Mouse (Mus musculus) MEL (cell line): ENCODE measurements around the gene Trim65. TPM values are rescaled to one million over a fixed set of nuclear protein-coding genes. Genes with fewer than 3 reads are reported as not detected.

Experiments
- DNase-seq: peaks from one replicate; pipeline ENCODE4 v3.0.0; 2011; ENCODE audit warnings: low read depth, low spot score
- H3K27ac ChIP-seq: 2 replicates; pipeline ENCODE4 v1.5.1; 2012; ENCODE audit warnings: low read depth, mild to moderate bottlenecking, control low read depth, low read length, moderate library complexity; ENCODE audit not compliant: control insufficient read depth
- H3K27me3 ChIP-seq, 2 experiments: fragments of 150-350 bp in 1 of 2; sonication (generic) in 1 of 2; 2 replicates each; pipeline ENCODE4 v1.6.1; 2012; ENCODE audit warnings: low read length in 2 of 2, mild to moderate bottlenecking in 2 of 2, improper control_type of control experiment in 1 of 2, moderate library complexity in 1 of 2; ENCODE audit not compliant: insufficient read depth in 2 of 2, control insufficient read depth in 1 of 2
- H3K36me3 ChIP-seq, 2 experiments: 2 replicates each; pipeline ENCODE4 v1.6.1; 2012 to 2014; ENCODE audit warnings: low read length in 2 of 2, improper control_type of control experiment in 1 of 2, inconsistent platforms in 1 of 2, mild to moderate bottlenecking in 1 of 2; ENCODE audit not compliant: insufficient read depth in 2 of 2, control insufficient read depth in 1 of 2
- H3K4me1 ChIP-seq, 2 experiments: fragments of 150-350 bp in 1 of 2; sonication (generic) in 1 of 2; 2 replicates each; pipeline ENCODE4 v1.6.1; 2012; ENCODE audit warnings: low read length in 2 of 2, improper control_type of control experiment in 1 of 2, mild to moderate bottlenecking in 1 of 2; ENCODE audit not compliant: insufficient read depth in 2 of 2, control insufficient read depth in 1 of 2
- H3K4me3 ChIP-seq, 2 experiments: fragments of 150-350 bp in 1 of 2; sonication (generic) in 1 of 2; 2 replicates each; pipeline ENCODE4 v1.5.1; 2012; ENCODE audit warnings: low read depth in 2 of 2, low read length in 2 of 2, mild to moderate bottlenecking in 2 of 2, moderate library complexity in 2 of 2, control low read depth in 1 of 2, improper control_type of control experiment in 1 of 2; ENCODE audit not compliant: control insufficient read depth in 1 of 2, insufficient read depth in 1 of 2
- H3K79me2 ChIP-seq: 2 replicates; pipeline ENCODE4 v1.6.1; 2012; ENCODE audit warnings: mild to moderate bottlenecking, low read length, moderate library complexity; ENCODE audit not compliant: control insufficient read depth, poor library complexity, insufficient read depth
- H3K9ac ChIP-seq: 2 replicates; pipeline ENCODE4 v1.6.1; 2012; ENCODE audit warnings: low read depth, mild to moderate bottlenecking, control low read depth, low read length, moderate library complexity; ENCODE audit not compliant: control insufficient read depth, poor library complexity, severe bottlenecking
- H3K9me3 ChIP-seq: fragments of 150-350 bp; sonication (generic); replicated peaks from 2 replicates; pipeline ENCODE4 v1.6.1; 2012; ENCODE audit warnings: mild to moderate bottlenecking, low read length, improper control_type of control experiment, moderate library complexity; ENCODE audit not compliant: insufficient read depth
- CHD1 ChIP-seq: IDR thresholded peaks from 2 replicates; pipeline ENCODE4 v1.6.1; 2012; ENCODE audit warnings: low read depth, mild to moderate bottlenecking, inconsistent platforms, low read length, improper control_type of control experiment
- E2F4 ChIP-seq: IDR thresholded peaks from 2 replicates; pipeline ENCODE4 v1.6.1; 2011; ENCODE audit warnings: low read depth, low read length, improper control_type of control experiment, borderline replicate concordance
- GATA1 ChIP-seq: IDR thresholded peaks from 2 replicates; pipeline ENCODE4 v1.6.1; 2011; ENCODE audit warnings: low read depth, low read length, improper control_type of control experiment
- HCFC1 ChIP-seq: IDR thresholded peaks from 2 replicates; pipeline ENCODE4 v1.6.1; 2012; ENCODE audit warnings: low read depth, mild to moderate bottlenecking, inconsistent platforms, low read length, improper control_type of control experiment, moderate library complexity
- MAX ChIP-seq: IDR thresholded peaks from 2 replicates; pipeline ENCODE4 v1.6.1; 2011; ENCODE audit warnings: low read length, improper control_type of control experiment
- MEF2A ChIP-seq: IDR thresholded peaks from 2 replicates; pipeline ENCODE4 v1.6.1; 2014; ENCODE audit warnings: low read depth, mild to moderate bottlenecking, inconsistent platforms, low read length, improper control_type of control experiment; ENCODE audit not compliant: poor library complexity, insufficient replicate concordance, severe bottlenecking; ENCODE audit errors: extremely low read depth
- MYC ChIP-seq: IDR thresholded peaks from 2 replicates; pipeline ENCODE4 v1.6.1; 2011; ENCODE audit warnings: low read depth, mild to moderate bottlenecking, low read length, improper control_type of control experiment, moderate library complexity
- NELFE ChIP-seq: IDR thresholded peaks from 2 replicates; pipeline ENCODE4 v1.6.1; 2011; ENCODE audit warnings: low read depth, low read length, improper control_type of control experiment
- NRF1 ChIP-seq: IDR thresholded peaks from 2 replicates; pipeline ENCODE4 v1.6.1; 2014; ENCODE audit warnings: low read depth, mild to moderate bottlenecking, inconsistent platforms, low read length, improper control_type of control experiment, moderate library complexity; ENCODE audit not compliant: poor library complexity, insufficient read depth, severe bottlenecking
- POLR2AphosphoS2 ChIP-seq: IDR thresholded peaks from 2 replicates; pipeline ENCODE4 v1.6.1; 2011; ENCODE audit warnings: low read length, improper control_type of control experiment
- POLR2AphosphoS5 ChIP-seq: IDR thresholded peaks from 2 replicates; pipeline ENCODE4 v1.6.1; 2012; ENCODE audit warnings: low read depth, borderline replicate concordance, mild to moderate bottlenecking, inconsistent platforms, low read length, moderate library complexity, mixed read lengths
- RAD21 ChIP-seq: IDR thresholded peaks from 2 replicates; pipeline ENCODE4 v1.6.1; 2011; ENCODE audit warnings: mild to moderate bottlenecking, low read depth, low read length, improper control_type of control experiment
- RCOR1 ChIP-seq: IDR thresholded peaks from 2 replicates; pipeline ENCODE4 v1.6.1; 2012; ENCODE audit warnings: low read depth, mild to moderate bottlenecking, inconsistent platforms, low read length, improper control_type of control experiment
- SIN3A ChIP-seq: IDR thresholded peaks from 2 replicates; pipeline ENCODE4 v1.6.1; 2012; ENCODE audit warnings: low read length, improper control_type of control experiment, inconsistent platforms
- SMC3 ChIP-seq: IDR thresholded peaks from 2 replicates; pipeline ENCODE4 v1.6.1; 2011; ENCODE audit warnings: low read depth, low read length, improper control_type of control experiment
- TAL1 ChIP-seq: IDR thresholded peaks from 2 replicates; pipeline ENCODE4 v1.6.1; 2012; ENCODE audit warnings: mild to moderate bottlenecking, inconsistent platforms, low read length, moderate library complexity, mixed read lengths
- USF1 ChIP-seq: IDR thresholded peaks from 2 replicates; pipeline ENCODE4 v1.6.1; 2014; ENCODE audit warnings: low read depth, mild to moderate bottlenecking, inconsistent platforms, low read length, improper control_type of control experiment, moderate library complexity
- USF2 ChIP-seq, 2 experiments: IDR thresholded peaks; 2 replicates each; pipeline ENCODE4 v1.6.1; 2011 to 2012; ENCODE audit warnings: improper control_type of control experiment in 2 of 2, low read length in 2 of 2, borderline replicate concordance in 1 of 2, inconsistent platforms in 1 of 2, low read depth in 1 of 2, mild to moderate bottlenecking in 1 of 2; ENCODE audit not compliant: insufficient read depth in 1 of 2
- ZKSCAN1 ChIP-seq: IDR thresholded peaks from 2 replicates; pipeline ENCODE4 v1.6.1; 2012; ENCODE audit warnings: low read depth, mild to moderate bottlenecking, inconsistent platforms, low read length, improper control_type of control experiment, moderate library complexity
- polyA plus RNA-seq, 2 experiments: library from polyadenylated mRNA; stranded (reverse) in 1 of 2; unstranded in 1 of 2; fragments of >175 nt in 1 of 2; fragments of >200 nt in 1 of 2; gene quantifications; 2 replicates each; pipeline versions ENCODE4 v1.2.1 to v1.2.4; 2012; ENCODE audit warnings: low replicate concordance in 2 of 2, low read depth in 1 of 2; ENCODE audit not compliant: insufficient read length in 2 of 2, insufficient read depth in 1 of 2, missing spikeins in 1 of 2
- total RNA-seq: library from RNA; depleted of rRNA; stranded (reverse); fragments of 300-350 nt; gene quantifications from 2 replicates; pipeline ENCODE4 v1.2.3, GENCODE M21; 2012

The Trim65 gene
- total and polyA plus RNA-seq, 3 experiments, result 8.8 to 10.7 TPM; not detected in 1

DNA sequence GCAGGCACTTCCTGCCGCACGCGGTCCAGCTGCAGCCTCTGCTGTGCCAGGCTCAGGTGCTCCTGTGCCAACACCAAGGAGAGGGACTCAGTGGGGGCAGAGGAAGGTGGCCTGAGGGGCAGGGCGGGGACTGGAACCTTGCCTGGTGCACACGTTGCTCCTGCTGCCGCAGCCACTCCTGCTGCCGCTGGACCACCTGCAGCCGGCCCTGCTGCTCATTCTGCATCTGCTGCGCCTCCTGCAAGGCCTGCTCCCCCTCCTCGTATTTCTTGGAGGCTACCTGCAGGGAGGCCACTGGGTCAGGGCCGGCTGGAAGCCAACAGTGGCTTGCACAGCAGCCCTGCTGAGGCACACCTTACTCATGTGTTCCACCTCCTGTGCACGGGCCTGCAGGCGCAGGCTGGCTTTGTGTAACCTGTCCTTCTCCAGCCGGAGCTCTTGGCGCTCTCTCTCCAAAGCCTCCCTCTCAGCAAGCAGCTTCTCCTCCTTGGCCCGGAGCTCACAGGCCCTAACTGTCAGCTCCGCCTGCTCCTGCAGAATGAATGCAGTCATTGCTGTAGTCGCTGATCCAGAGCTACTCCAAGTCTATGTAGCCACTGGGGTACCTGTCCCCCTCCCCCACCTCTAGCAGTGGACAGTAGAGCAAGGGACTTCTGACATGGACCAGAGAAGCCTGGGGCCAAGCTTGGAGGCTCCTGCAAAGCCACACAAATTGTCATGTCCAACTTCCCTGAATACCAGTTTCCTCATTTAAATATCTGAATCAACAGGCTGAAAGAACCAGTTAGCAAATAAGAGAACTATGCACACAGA is 14.8 kb upstream of the Trim65 start:
- no peak for DNase-seq
- peaks cover 1 to 12% of the 10 kb centered on the region in 2 experiments; a peak in 3 of 4 replicates for H3K36me3 ChIP-seq
- TF ChIP-seq SMC3 (no peak), POLR2AphosphoS5 (no peak), GATA1 (no peak), E2F4 (no peak), ZKSCAN1 (no peak), NELFE (no peak), NRF1 (no peak), USF1 (no peak), SIN3A (no peak), POLR2AphosphoS2 (no peak), CHD1 (no peak), MAX (no peak), RCOR1 (no peak), HCFC1 (no peak), MYC (no peak), USF2 (IDR thresholded peaks at IDR 0.05; ENCODE audit: borderline replicate concordance in 1 of 2, insufficient read depth in 1 of 2, low read depth in 1 of 2, low read length in 2 of 2) (no peak), RAD21 (no peak)
- TF ChIP-seq, all 39 proteins: peak for 0
- Histone ChIP-seq H3K9me3 (no peaks in the 10 kb centered on the region), H3K79me2 (no peaks in the 10 kb centered on the region), H3K9ac (no peak overlapping the region), H3K27me3 (no peaks in the 10 kb centered on the region), H3K4me1 (peaks cover 6 to 18% of the 10 kb centered on the region in 2 experiments; a peak in 3 of 4 replicates), H3K27ac (0 out of 2 replicates have a peak overlapping the region, but pooled peaks have one; percentile 2), H3K4me3 (no peak overlapping the region)

DNA sequence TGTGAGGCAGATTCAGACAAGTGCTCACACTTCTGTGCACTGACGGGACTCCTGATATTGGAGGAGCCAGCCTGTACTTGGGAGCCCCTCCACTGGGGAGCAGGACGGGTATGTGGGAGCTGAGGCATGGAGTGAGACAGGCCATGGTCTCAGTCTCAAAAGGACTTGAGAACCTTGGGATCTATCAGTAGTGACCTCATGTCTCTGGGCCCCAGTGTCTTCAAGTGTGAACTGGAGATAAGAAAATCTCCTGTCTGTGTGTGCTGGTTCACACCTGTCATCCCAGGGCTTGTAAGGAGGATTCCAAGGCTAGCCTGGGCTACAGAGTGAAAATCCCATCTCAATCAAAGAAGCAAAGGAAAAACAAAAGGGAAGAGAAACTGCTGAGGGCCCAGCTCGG is 12.5 kb upstream of the Trim65 start:
- Histone ChIP-seq H3K4me3 (no peak overlapping the region), H3K9me3 (no peaks in the 10 kb centered on the region), H3K4me1 (peaks cover 6 to 26% of the 10 kb centered on the region in 2 experiments; a peak in 3 of 4 replicates), H3K79me2 (peaks cover 1% of the 10 kb centered on the region), H3K27ac (no peak overlapping the region), H3K27me3 (no peaks in the 10 kb centered on the region), H3K9ac (no peak overlapping the region), H3K36me3 (peaks cover 1 to 15% of the 10 kb centered on the region in 2 experiments; a peak in 3 of 4 replicates)
- no peak for DNase-seq
- no peak for TF ChIP-seq MEF2A
- TF ChIP-seq TAL1, result peak; percentile 40; the same call in 1 of the 2 replicates
